Mouse (Mus musculus): ENCODE results near the gene Rab8b.
"Not testable (repeated sequence)": the region's sequence is repeated elsewhere in the genome, so short reads cannot be mapped to it uniquely, and the experiment has no call there.

DNA sequence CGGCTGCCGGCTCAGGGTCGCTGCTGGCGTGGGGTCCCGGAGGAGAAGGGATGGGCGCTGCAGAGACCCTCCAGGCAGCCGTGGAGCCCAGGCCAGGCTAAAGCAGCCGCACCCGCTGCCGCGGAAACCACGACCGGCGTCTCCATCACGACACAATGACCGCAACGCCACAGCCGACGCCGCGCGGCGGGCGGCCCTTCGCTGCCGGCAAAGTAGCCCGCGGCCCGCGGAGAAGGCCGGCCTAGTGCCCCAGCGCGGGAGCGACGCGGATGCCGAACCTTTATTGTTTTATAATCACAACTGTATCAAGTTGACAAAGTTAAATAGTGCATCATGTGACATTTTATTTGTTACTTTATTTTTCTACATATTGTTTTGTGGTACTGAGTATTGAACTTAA lies 113.5 kb downstream of the Rab8b start:
- TF ChIP-seq CTCF (IDR thresholded peaks at IDR 0.05; ENCODE audit: low read depth, low read length); EP300 (IDR thresholded peaks at IDR 0.05; ENCODE audit: insufficient read depth, low read depth, low read length); POLR2A (IDR thresholded peaks at IDR 0.05; ENCODE audit: insufficient read depth, low read length): not testable (repeated sequence)

Data from ES-Bruce4 (cell line).